Mouse (Mus musculus): ENCODE data around the gene 1110004F10Rik. TPM values are rescaled to one million over a fixed set of nuclear protein-coding genes. Genes with fewer than 3 reads are reported as not detected.
A peak's percentile ranks its signal among the peaks of the same experiment; 100 is the strongest.

Gene 1110004F10Rik
- polyA plus RNA-seq (2015; fragmentation: Nextera tagmentation; extraction: Ambion mirVana), result 251 and 271 TPM in 2 replicates

DNA sequence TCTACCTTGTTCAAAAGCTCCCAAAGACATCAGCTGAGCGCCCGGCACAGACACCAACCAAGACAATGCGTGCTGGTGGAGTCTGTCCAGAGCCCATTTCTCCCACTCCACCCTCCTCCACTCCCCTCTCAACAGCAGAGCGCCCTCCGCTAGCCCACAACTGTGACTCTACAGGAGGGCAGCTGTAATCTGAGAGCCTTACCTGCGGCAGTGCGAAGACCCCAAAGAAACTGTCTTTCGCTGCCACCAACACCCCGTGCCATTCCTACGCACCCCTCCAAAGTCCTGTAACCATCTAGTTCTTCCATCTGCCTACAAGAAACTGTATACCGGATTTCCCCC, at the start of gene 1110004F10Rik:
TSS of gene 1110004F10Rik (plus strand) at position 202 of the 342 bp plus-strand sequence.
- Histone ChIP-seq H3K9me3 (replicated peaks; ENCODE audit: low read length) (no peaks in the 10 kb centered on the region), H3K9ac (ENCODE audit: low read depth, low read length) (0 out of 2 replicates have a peak within 1 kb of the TSS, but pooled peaks have one; percentile 27), H3K4me3 (replicated peaks; ENCODE audit: low read depth, low read length) (peak within 1 kb of the TSS; percentile 37), H3K27ac (no peak within 1 kb of the TSS), H3K36me3 (ENCODE audit: insufficient read depth, low read length) (no peaks in the 10 kb centered on the region), H3K4me2 (ENCODE audit: low read length) (peak within 1 kb of the TSS; percentile 85), H3K27me3 (ENCODE audit: insufficient read depth, low read length) (peaks cover 40% of the 10 kb centered on the region), H3K4me1 (replicated peaks; ENCODE audit: insufficient read depth, low read length) (peaks cover 16% of the 10 kb centered on the region)
- 0% methylated on average over 11 of the region's 11 CpGs for WGBS
- no peak for TF ChIP-seq CTCF (IDR thresholded peaks at IDR 0.05; ENCODE audit: low read depth)
- no peak for ATAC-seq (replicated peaks; ENCODE audit: low FRiP score, low read depth)
- DNase-seq (ENCODE audit: low spot score), result no peak

GRCm38 (mm10) chr7:116002726-116003125, 36.5 kb upstream of the 1110004F10Rik start:
- H3K4me1 ChIP-seq (replicated peaks; ENCODE audit: insufficient read depth, low read length), result no peaks in the 10 kb centered on the region
- no peak for TF ChIP-seq CTCF (IDR thresholded peaks at IDR 0.05; ENCODE audit: low read depth)
- H3K9ac ChIP-seq (ENCODE audit: low read depth, low read length), result no peak overlapping the region
- no peaks in the 10 kb centered on the region for H3K9me3 ChIP-seq (replicated peaks; ENCODE audit: low read length)
- ATAC-seq (replicated peaks; ENCODE audit: low FRiP score, low read depth) (no peak), DNase-seq (ENCODE audit: low spot score) (no peak)
- 89% methylated on average over 4 of the region's 4 CpGs for WGBS
- H3K27ac ChIP-seq, result no peak overlapping the region
- H3K27me3 ChIP-seq (ENCODE audit: insufficient read depth, low read length), result no peaks in the 10 kb centered on the region
- H3K4me3 ChIP-seq (replicated peaks; ENCODE audit: low read depth, low read length), result no peak overlapping the region
- H3K4me2 ChIP-seq (ENCODE audit: low read length), result no peak overlapping the region
- H3K36me3 ChIP-seq (ENCODE audit: insufficient read depth, low read length), result no peaks in the 10 kb centered on the region

- DNase-seq (ENCODE audit: low spot score), result no peak
- Histone ChIP-seq H3K4me2 (ENCODE audit: low read length) (no peak overlapping the region), H3K36me3 (ENCODE audit: insufficient read depth, low read length) (no peaks in the 10 kb centered on the region), H3K27ac (no peak overlapping the region), H3K9ac (ENCODE audit: low read depth, low read length) (no peak overlapping the region), H3K4me1 (replicated peaks; ENCODE audit: insufficient read depth, low read length) (peaks cover 12% of the 10 kb centered on the region), H3K27me3 (ENCODE audit: insufficient read depth, low read length) (peaks cover 4% of the 10 kb centered on the region; the same call in 1 of the 2 replicates), H3K9me3 (replicated peaks; ENCODE audit: low read length) (no peaks in the 10 kb centered on the region), H3K4me3 (replicated peaks; ENCODE audit: low read depth, low read length) (no peak overlapping the region)
- no peak for ATAC-seq (replicated peaks; ENCODE audit: low FRiP score, low read depth)
- TF ChIP-seq CTCF (IDR thresholded peaks at IDR 0.05; ENCODE audit: low read depth), result no peak
- 80% methylated on average over 3 of the region's 3 CpGs for WGBS
Observed at GRCm38 (mm10) chr7:116029991-116030390, 9.2 kb upstream of the 1110004F10Rik start.

- peaks cover 12% of the 10 kb centered on the region for H3K27me3 ChIP-seq (ENCODE audit: insufficient read depth, low read length)
- peak overlapping the region; percentile 53 for H3K4me3 ChIP-seq (replicated peaks; ENCODE audit: low read depth, low read length)
- peaks cover 12% of the 10 kb centered on the region for H3K4me1 ChIP-seq (replicated peaks; ENCODE audit: insufficient read depth, low read length)
- WGBS, result 29% methylated on average over 26 of the region's 26 CpGs
- no peaks in the 10 kb centered on the region for H3K9me3 ChIP-seq (replicated peaks; ENCODE audit: low read length)
- peak; percentile 3 for DNase-seq (ENCODE audit: low spot score)
- no peak overlapping the region for H3K27ac ChIP-seq
- H3K4me2 ChIP-seq (ENCODE audit: low read length), result peak overlapping the region; percentile 96
- ATAC-seq (replicated peaks; ENCODE audit: low FRiP score, low read depth), result 0 out of 2 replicates have a peak, but pooled peaks have one; percentile 42
- TF ChIP-seq CTCF (IDR thresholded peaks at IDR 0.05; ENCODE audit: low read depth), result no peak
- H3K36me3 ChIP-seq (ENCODE audit: insufficient read depth, low read length), result no peaks in the 10 kb centered on the region
- peak overlapping the region; percentile 60 for H3K9ac ChIP-seq (ENCODE audit: low read depth, low read length)
Observed at GRCm38 (mm10) chr7:116030597-116031387, 8.4 kb upstream of the 1110004F10Rik start.

- H3K9me3 ChIP-seq (replicated peaks; ENCODE audit: low read length), result no peaks in the 10 kb centered on the region
- peak overlapping the region; percentile 53 for H3K4me3 ChIP-seq (replicated peaks; ENCODE audit: low read depth, low read length)
- peaks cover 12% of the 10 kb centered on the region for H3K4me1 ChIP-seq (replicated peaks; ENCODE audit: insufficient read depth, low read length)
- H3K27me3 ChIP-seq (ENCODE audit: insufficient read depth, low read length), result peaks cover 17% of the 10 kb centered on the region
- H3K36me3 ChIP-seq (ENCODE audit: insufficient read depth, low read length), result no peaks in the 10 kb centered on the region
- peak; percentile 25 for DNase-seq (ENCODE audit: low spot score)
- peak overlapping the region; percentile 54; the same call in 1 of the 2 replicates for H3K27ac ChIP-seq
- H3K4me2 ChIP-seq (ENCODE audit: low read length), result peak overlapping the region; percentile 96
- no peak for ATAC-seq (replicated peaks; ENCODE audit: low FRiP score, low read depth)
- peak overlapping the region; percentile 60 for H3K9ac ChIP-seq (ENCODE audit: low read depth, low read length)
- no peak for TF ChIP-seq CTCF (IDR thresholded peaks at IDR 0.05; ENCODE audit: low read depth)
- under 1% methylated on average over 14 of the region's 14 CpGs for WGBS
Observed at GRCm38 (mm10) chr7:116031388-116031717, 7.8 kb upstream of the 1110004F10Rik start.

- Histone ChIP-seq H3K27me3 (ENCODE audit: insufficient read depth, low read length) (peaks cover 23% of the 10 kb centered on the region), H3K27ac (peak overlapping the region; percentile 54)
- WGBS, result under 1% methylated on average over 65 of the region's 65 CpGs
Observed at GRCm38 (mm10) chr7:116031718-116032595, 7.2 kb upstream of the 1110004F10Rik start.

More at GRCm38 (mm10) chr7:116031718-116032595, 7.2 kb upstream of the 1110004F10Rik start:
- Histone ChIP-seq H3K4me3 (replicated peaks; ENCODE audit: low read depth, low read length) (peak overlapping the region; percentile 53), H3K36me3 (ENCODE audit: insufficient read depth, low read length) (no peaks in the 10 kb centered on the region), H3K9ac (ENCODE audit: low read depth, low read length) (peak overlapping the region; percentile 60), H3K9me3 (replicated peaks; ENCODE audit: low read length) (no peaks in the 10 kb centered on the region), H3K4me1 (replicated peaks; ENCODE audit: insufficient read depth, low read length) (peaks cover 12% of the 10 kb centered on the region), H3K4me2 (ENCODE audit: low read length) (peak overlapping the region; percentile 96)
- ATAC-seq (replicated peaks; ENCODE audit: low FRiP score, low read depth), result peak; percentile 40; the same call in 1 of the 2 replicates
- peak; percentile 69 for DNase-seq (ENCODE audit: low spot score)
- TF ChIP-seq CTCF (IDR thresholded peaks at IDR 0.05; ENCODE audit: low read depth), result no peak
